Mouse (Mus musculus): Measurements from ENCODE around the gene Cnpy2. TPM values are rescaled to one million over a fixed set of nuclear protein-coding genes. Genes with fewer than 3 reads are reported as not detected.

The Cnpy2 gene
- polyA plus RNA-seq, 1 experiment from 2014 or later, result 200 TPM

- in situ Hi-C loops (cut with MboI; ENCODE audit: low pct_unique_long_range_greater_than_20kb), result no loop called here
- DNase-seq (ENCODE audit: low read depth, low spot score) (no peak), ATAC-seq (no peak)
- ChIA-PET POLR2A (interaction anchor here (1.4 kb wide), 1 partner anchor 15 kb away, joined by 3 read pairs; the partner anchor contains the start of gene Ankrd52), CTCF (interaction anchor here (0.7 to 9.0 kb wide), 9 partner anchors 8 to 94 kb away, joined by 3 to 56 read pairs (median 4); no protein-coding TSS in a partner anchor)
- no peaks in the 10 kb centered on the region for H3K27me3 ChIP-seq
- TF ChIP-seq CTCF (IDR thresholded peaks at IDR 0.05), result no peak
Measured at GRCm38 (mm10) chr10:128361836-128362235, 39.6 kb downstream of the Cnpy2 start.

GRCm38 (mm10) chr10:128362568-128362967, 40.3 kb downstream of the Cnpy2 start:
- in situ Hi-C loops (cut with MboI; ENCODE audit: low pct_unique_long_range_greater_than_20kb), result no loop called here
- TF ChIP-seq CTCF (IDR thresholded peaks at IDR 0.05), result peak; percentile 69
- POLR2A ChIA-PET, result no interaction called here
- DNase-seq (ENCODE audit: low read depth, low spot score) (no peak), ATAC-seq (no peak)
- H3K27me3 ChIP-seq, result no peaks in the 10 kb centered on the region
- CTCF ChIA-PET, result interaction anchor here (1.1 to 9.0 kb wide), 8 partner anchors 8 to 88 kb away, joined by 3 to 56 read pairs (median 4); no protein-coding TSS in a partner anchor

DNA sequence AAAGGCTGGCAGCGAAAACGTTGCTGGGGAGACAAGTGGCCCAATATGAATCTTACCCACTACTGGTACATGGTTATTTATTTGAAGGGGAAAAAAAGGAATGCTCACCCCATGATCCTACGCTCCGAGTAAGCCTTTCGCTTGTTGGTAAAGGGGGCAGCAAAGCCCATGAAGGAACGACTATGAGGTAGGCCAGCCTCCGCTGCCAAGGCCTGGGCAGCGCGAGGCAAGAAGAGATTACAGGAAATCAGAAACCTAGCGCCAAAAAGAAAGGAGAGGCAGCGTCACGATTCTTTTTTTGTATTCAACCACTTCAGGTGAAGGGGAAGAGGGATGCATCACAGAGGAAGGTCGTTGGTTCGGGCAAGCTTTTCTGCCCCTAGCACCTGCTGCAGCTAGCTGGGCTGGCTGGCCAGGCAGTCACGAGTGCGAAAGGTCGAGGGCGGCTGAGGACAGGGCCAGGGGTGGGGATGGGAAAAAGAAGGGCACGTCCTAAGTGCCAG, 45.7 kb downstream of the Cnpy2 start:
- DNase-seq (ENCODE audit: low read depth, low spot score), result no peak
- no peak for ATAC-seq
- TF ChIP-seq CTCF (IDR thresholded peaks at IDR 0.05), result no peak
- ChIA-PET POLR2A (interaction anchor here (1.0 to 4.1 kb wide), 5 partner anchors 9 to 72 kb away, joined by 3 to 17 read pairs (median 7); partner anchors contain the start of genes Ankrd52, Cs, Nabp2 and Rnf41), CTCF (interaction anchor here (0.9 to 3.8 kb wide), 3 partner anchors 9 to 43 kb away, joined by 3 to 17 read pairs (median 4); partner anchors contain the start of genes Nabp2 and Rnf41)
- H3K27me3 ChIP-seq, result no peaks in the 10 kb centered on the region
- in situ Hi-C loops (cut with MboI; ENCODE audit: low pct_unique_long_range_greater_than_20kb), result loop anchor here (5.0 kb wide), 1 partner anchor 89 kb away; the partner anchor contains the start of gene Smarcc2

- POLR2A ChIA-PET, result interaction anchor here (1.0 to 4.1 kb wide), 4 partner anchors 9 to 43 kb away, joined by 3 to 17 read pairs (median 8); partner anchors contain the start of genes Ankrd52, Cs, Nabp2 and Rnf41
Measured at GRCm38 (mm10) chr10:128368402-128369217, 46.4 kb downstream of the Cnpy2 start, which contains the start of gene Coq10a. Gene Coq10a, minus strand, starts transcription at chr10:128368997.

GRCm38 (mm10) chr10:128369218-128369543, 46.9 kb downstream of the Cnpy2 start:
- no peak for ATAC-seq
- no peak for TF ChIP-seq CTCF (IDR thresholded peaks at IDR 0.05)
- no peak for DNase-seq (ENCODE audit: low read depth, low spot score)
- H3K27me3 ChIP-seq, result no peaks in the 10 kb centered on the region
- in situ Hi-C loops (cut with MboI; ENCODE audit: low pct_unique_long_range_greater_than_20kb), result loop anchor here (5.0 kb wide), 1 partner anchor 88 kb away; the partner anchor contains the start of gene Smarcc2
- POLR2A ChIA-PET, result interaction anchor here (2.2 to 4.1 kb wide), 3 partner anchors 8 to 42 kb away, joined by 7 to 17 read pairs (median 9); partner anchors contain the start of genes Ankrd52, Cs, Nabp2 and Rnf41
- CTCF ChIA-PET, result interaction anchor here (0.9 to 3.8 kb wide), 4 partner anchors 8 to 42 kb away, joined by 3 to 17 read pairs (median 4); partner anchors contain the start of genes Ankrd52, Nabp2 and Rnf41

More at GRCm38 (mm10) chr10:128368402-128369217, 46.4 kb downstream of the Cnpy2 start, which contains the start of gene Coq10a:
- CTCF ChIA-PET, result interaction anchor here (0.9 to 3.8 kb wide), 5 partner anchors 9 to 43 kb away, joined by 3 to 17 read pairs (median 4); partner anchors contain the start of genes Ankrd52, Nabp2 and Rnf41
- no peaks in the 10 kb centered on the region for H3K27me3 ChIP-seq
- no peak for DNase-seq (ENCODE audit: low read depth, low spot score)
- in situ Hi-C loops (cut with MboI; ENCODE audit: low pct_unique_long_range_greater_than_20kb), result loop anchor here (5.0 kb wide), 1 partner anchor 89 kb away; the partner anchor contains the start of gene Smarcc2
- no peak for TF ChIP-seq CTCF (IDR thresholded peaks at IDR 0.05)
- ATAC-seq, result peak; percentile 91

GRCm38 (mm10) chr10:128369599-128369998, 47.3 kb downstream of the Cnpy2 start:
- H3K27me3 ChIP-seq, result no peaks in the 10 kb centered on the region
- ATAC-seq (no peak), DNase-seq (ENCODE audit: low read depth, low spot score) (no peak)
- TF ChIP-seq CTCF (IDR thresholded peaks at IDR 0.05), result no peak
- ChIA-PET POLR2A (interaction anchor here (2.2 to 4.1 kb wide), 3 partner anchors 8 to 42 kb away, joined by 7 to 17 read pairs (median 9); partner anchors contain the start of genes Ankrd52, Cs, Nabp2 and Rnf41), CTCF (interaction anchor here (1.6 to 3.8 kb wide), 2 partner anchors 10 kb away, joined by 3 to 17 read pairs; no protein-coding TSS in a partner anchor)
- in situ Hi-C loops (cut with MboI; ENCODE audit: low pct_unique_long_range_greater_than_20kb), result loop anchor here (5.0 kb wide), 1 partner anchor 88 kb away; the partner anchor contains the start of gene Smarcc2

DNA sequence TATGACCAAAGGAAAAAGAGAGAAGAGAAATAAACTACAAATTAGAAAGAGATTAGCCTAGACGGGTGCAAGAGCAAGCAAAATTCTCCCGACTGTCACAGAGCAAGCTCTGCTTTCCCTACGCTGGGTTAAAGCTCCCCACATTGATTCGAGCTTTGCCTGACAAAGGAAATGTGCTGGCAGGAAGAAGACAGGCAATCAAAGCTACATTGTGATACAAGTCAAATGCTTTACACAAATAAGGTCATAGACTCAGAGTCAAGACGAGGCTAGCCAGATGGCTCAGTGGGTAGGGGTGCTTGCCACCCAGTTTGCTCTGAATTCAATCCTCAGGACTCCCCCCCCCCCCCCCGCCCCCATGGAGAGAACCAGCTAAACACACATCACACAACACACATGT, 47.8 kb downstream of the Cnpy2 start:
- CTCF ChIA-PET, result interaction anchor here (0.9 to 1.6 kb wide), 2 partner anchors 8 to 9 kb away, joined by 3 read pairs; no protein-coding TSS in a partner anchor
- POLR2A ChIA-PET, result interaction anchor here (2.2 to 4.1 kb wide), 3 partner anchors 7 to 41 kb away, joined by 7 to 17 read pairs (median 9); partner anchors contain the start of genes Ankrd52, Cs, Nabp2 and Rnf41
- in situ Hi-C loops (cut with MboI; ENCODE audit: low pct_unique_long_range_greater_than_20kb), result no loop called here
- DNase-seq (ENCODE audit: low read depth, low spot score) (no peak), ATAC-seq (no peak)
- no peaks in the 10 kb centered on the region for H3K27me3 ChIP-seq
- no peak for TF ChIP-seq CTCF (IDR thresholded peaks at IDR 0.05)

DNA sequence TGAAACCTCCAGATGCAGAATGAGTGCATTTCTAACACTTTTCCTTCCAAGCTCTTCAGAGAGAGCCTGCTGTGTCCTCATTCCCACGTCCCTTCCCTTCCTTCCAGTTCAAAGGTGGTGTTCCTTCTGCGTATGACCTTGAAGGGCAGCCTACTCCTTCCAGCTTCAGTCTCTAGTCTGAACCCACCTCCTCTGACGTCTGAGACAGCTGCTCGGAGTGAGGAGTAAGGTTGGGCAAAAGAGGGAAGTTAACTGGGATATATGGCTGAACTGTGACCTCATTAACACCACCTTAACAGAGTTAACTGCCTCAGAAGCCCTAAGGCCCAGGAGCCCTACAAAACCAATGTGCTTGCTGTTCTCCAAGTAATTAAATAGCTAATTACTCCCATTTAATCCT, 48.3 kb downstream of the Cnpy2 start:
- in situ Hi-C loops (cut with MboI; ENCODE audit: low pct_unique_long_range_greater_than_20kb), result no loop called here
- no peak for TF ChIP-seq CTCF (IDR thresholded peaks at IDR 0.05)
- CTCF ChIA-PET, result interaction anchor here (0.9 kb wide), 1 partner anchor 9 kb away, joined by 3 read pairs; no protein-coding TSS in a partner anchor
- no peaks in the 10 kb centered on the region for H3K27me3 ChIP-seq
- no peak for DNase-seq (ENCODE audit: low read depth, low spot score)
- no peak for ATAC-seq
- POLR2A ChIA-PET, result no interaction called here

DNA sequence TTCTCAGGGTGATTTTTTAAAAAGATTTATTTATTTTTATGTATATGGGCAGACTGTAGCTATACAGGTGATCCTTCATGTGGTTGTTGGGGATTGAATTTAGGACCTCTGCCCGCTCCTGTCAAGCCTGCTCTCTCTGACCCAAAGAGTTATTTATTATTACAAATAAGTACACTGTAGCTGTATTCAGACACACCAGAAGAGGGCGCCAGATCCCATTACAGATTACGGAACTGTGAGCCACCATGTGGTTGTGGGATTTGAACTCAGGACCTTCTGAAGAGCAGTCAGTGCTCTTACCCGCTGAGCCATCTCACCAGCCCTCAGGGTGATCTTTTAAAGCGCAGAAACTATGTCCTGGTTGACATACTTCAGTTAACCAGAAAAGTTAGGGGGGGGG, 49.9 kb downstream of the Cnpy2 start:
- DNase-seq (ENCODE audit: low read depth, low spot score) (no peak), ATAC-seq (no peak)
- H3K27me3 ChIP-seq, result no peaks in the 10 kb centered on the region
- POLR2A ChIA-PET, result no interaction called here
- TF ChIP-seq CTCF (IDR thresholded peaks at IDR 0.05), result no peak
- in situ Hi-C loops (cut with MboI; ENCODE audit: low pct_unique_long_range_greater_than_20kb), result no loop called here
- CTCF ChIA-PET, result no interaction called here
